Mouse (Mus musculus): ENCODE measurements around the gene Ugt2b1. TPM values are rescaled to one million over a fixed set of nuclear protein-coding genes. Genes with fewer than 3 reads are reported as not detected.

Ugt2b1 gene
- polyA plus RNA-seq, 1 experiment from 2014 or later: not detected

DNA sequence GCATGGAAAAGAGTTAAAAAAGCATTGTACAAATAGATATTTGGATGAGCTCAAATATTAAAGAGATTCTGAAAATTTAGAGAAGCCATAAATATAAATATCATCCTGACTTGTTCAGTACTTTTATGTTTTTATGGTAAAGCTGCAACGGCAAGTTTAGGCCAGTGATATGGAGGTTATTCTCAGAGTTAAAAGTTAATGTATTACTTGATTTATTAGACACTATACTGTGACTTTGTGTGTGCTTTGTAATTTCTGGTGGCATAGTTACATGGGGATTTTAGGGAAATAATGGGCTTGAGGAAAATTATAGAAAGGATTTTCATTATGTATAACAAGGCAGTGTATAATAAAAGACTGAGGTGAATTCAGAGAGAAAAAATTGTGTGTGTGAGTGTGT is 39.2 kb downstream of the Ugt2b1 start:
- H3K9ac ChIP-seq: no peak overlapping the region
- no peaks in the 10 kb centered on the region for H3K36me3 ChIP-seq
- ATAC-seq (ENCODE audit: insufficient number of reproducible peaks, insufficient read depth, low FRiP score, low TSS enrichment): no peak
- WGBS: 91% methylated on average over 1 of the region's 1 CpGs
- H3K4me1 ChIP-seq: no peaks in the 10 kb centered on the region
- no peaks in the 10 kb centered on the region for H3K27me3 ChIP-seq
- no peaks in the 10 kb centered on the region for H3K9me3 ChIP-seq
- H3K27ac ChIP-seq: no peak overlapping the region
- H3K4me3 ChIP-seq: no peak overlapping the region
- H3K4me2 ChIP-seq (replicated peaks): no peak overlapping the region

DNA sequence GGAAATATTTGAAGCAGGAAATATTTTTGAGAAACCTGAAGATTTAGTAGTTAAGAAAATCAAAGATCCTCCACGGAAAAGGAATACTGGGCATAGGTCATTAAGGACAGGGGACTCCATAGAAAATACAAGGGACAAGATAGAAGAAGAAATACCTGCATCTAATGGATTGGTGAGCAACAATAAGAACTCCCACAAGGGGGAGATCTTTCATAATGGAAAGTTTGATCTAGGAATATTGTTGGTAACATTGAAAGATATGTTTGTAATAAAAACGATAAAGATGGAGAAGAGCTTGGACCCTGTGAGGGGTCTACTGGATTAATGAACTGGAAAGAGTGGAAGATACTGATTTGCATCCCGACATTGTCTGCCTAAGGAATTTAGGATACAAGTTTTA is 39.7 kb downstream of the Ugt2b1 start:
- 46% methylated on average over 3 of the region's 3 CpGs for WGBS
- no peak overlapping the region for H3K4me3 ChIP-seq
- no peaks in the 10 kb centered on the region for H3K9me3 ChIP-seq
- H3K36me3 ChIP-seq: no peaks in the 10 kb centered on the region
- ATAC-seq (ENCODE audit: insufficient number of reproducible peaks, insufficient read depth, low FRiP score, low TSS enrichment): no peak
- H3K27ac ChIP-seq: no peak overlapping the region
- H3K4me1 ChIP-seq: no peaks in the 10 kb centered on the region
- H3K4me2 ChIP-seq (replicated peaks): no peak overlapping the region
- H3K9ac ChIP-seq: no peak overlapping the region
- H3K27me3 ChIP-seq: no peaks in the 10 kb centered on the region

DNA sequence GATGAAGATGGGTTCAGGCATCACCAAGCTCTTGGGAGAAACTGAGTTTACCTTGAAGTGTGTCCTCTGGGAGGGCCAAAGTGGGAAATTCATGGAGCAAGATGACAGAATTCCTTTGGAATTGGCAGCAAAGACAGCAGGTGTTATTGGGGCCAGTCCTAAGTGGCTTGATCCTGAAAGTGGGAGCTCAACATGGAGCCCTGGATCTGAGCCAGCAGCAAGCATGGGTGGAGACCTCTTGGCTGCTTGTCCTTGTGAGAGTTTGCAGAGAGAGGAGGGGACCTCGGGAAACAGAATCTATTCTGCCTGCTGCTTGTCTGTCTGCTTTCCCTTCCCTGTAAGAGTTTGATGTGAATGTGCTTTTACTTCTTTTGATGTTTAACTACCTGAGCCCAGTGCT is 54.5 kb downstream of the Ugt2b1 start:
- Histone ChIP-seq H3K36me3 (no peaks in the 10 kb centered on the region), H3K9ac (no peak overlapping the region), H3K4me2 (replicated peaks) (no peak overlapping the region), H3K27ac (no peak overlapping the region), H3K4me3 (no peak overlapping the region), H3K9me3 (no peaks in the 10 kb centered on the region), H3K27me3 (no peaks in the 10 kb centered on the region), H3K4me1 (no peaks in the 10 kb centered on the region)
- WGBS: 52% methylated on average over 1 of the region's 1 CpGs
- no peak for ATAC-seq (ENCODE audit: insufficient number of reproducible peaks, insufficient read depth, low FRiP score, low TSS enrichment)

Other genes starting within 250 kb of the Ugt2b1 start
- gene Tmprss11e, start 180.7 kb downstream of the Ugt2b1 start, polyA plus RNA-seq (2016; fragmentation: Nextera tagmentation; extraction: Ambion mirVana): 0.06 TPM in 1 of 2 replicates, not detected in the other
- 48.8 and 53.4 TPM in 2 replicates for gene Ythdc1, start 122.3 kb downstream of the Ugt2b1 start, polyA plus RNA-seq (2016; fragmentation: Nextera tagmentation; extraction: Ambion mirVana)
- gene Ugt2b34, start 19.6 kb downstream of the Ugt2b1 start, polyA plus RNA-seq (2016; fragmentation: Nextera tagmentation; extraction: Ambion mirVana): 0.06 TPM in 1 of 2 replicates, not detected in the other
- not detected in 2 replicates for gene Ugt2b35, start 74.3 kb upstream of the Ugt2b1 start, polyA plus RNA-seq (2016; fragmentation: Nextera tagmentation; extraction: Ambion mirVana)
- gene Ugt2b36, start 166.0 kb upstream of the Ugt2b1 start, polyA plus RNA-seq (2016; fragmentation: Nextera tagmentation; extraction: Ambion mirVana): not detected in 2 replicates
- gene Ugt2b5, start 213.8 kb upstream of the Ugt2b1 start, polyA plus RNA-seq (2016; fragmentation: Nextera tagmentation; extraction: Ambion mirVana): not detected in 2 replicates

All from embryonic facial prominence, embryonic 12.5 days (tissue).